Mouse (Mus musculus) heart, adult 2 months (tissue): ENCODE data around the gene Kcnn4. TPM values are rescaled to one million over a fixed set of nuclear protein-coding genes. Genes with fewer than 3 reads are reported as not detected.

Experiments
- DNase-seq, 2 experiments: peaks; one replicate each; pipeline ENCODE4 v3.0.0; 2021
- H3K27ac ChIP-seq: fragments of 200-600 bp; 2 replicates; pipeline ENCODE4 v1.8.1; 2022
- H3K27me3 ChIP-seq: fragments of 200-500 bp; 2 replicates; pipeline ENCODE4 v1.6.1; 2012; ENCODE audit warnings: mild to moderate bottlenecking, low read length, inconsistent platforms, mixed read lengths; ENCODE audit not compliant: control insufficient read depth, insufficient read depth
- H3K36me3 ChIP-seq: fragments of 200-500 bp; 2 replicates; pipeline ENCODE4 v1.6.1; 2012; ENCODE audit warnings: low read length, inconsistent platforms; ENCODE audit not compliant: control insufficient read depth, insufficient read depth
- H3K4me1 ChIP-seq: fragments of 200-500 bp; 2 replicates; pipeline ENCODE4 v1.6.1; 2011; ENCODE audit warnings: low read length; ENCODE audit not compliant: control insufficient read depth, insufficient read depth
- H3K4me3 ChIP-seq: fragments of 200-600 bp; 2 replicates; pipeline ENCODE4 v1.8.1; 2022
- H3K79me2 ChIP-seq: fragments of 200-500 bp; replicated peaks from 2 replicates; pipeline ENCODE4 v1.6.1; 2012; ENCODE audit warnings: mild to moderate bottlenecking, inconsistent platforms, low read length, moderate library complexity, mixed read lengths; ENCODE audit not compliant: control insufficient read depth, insufficient read depth
- H3K9ac ChIP-seq: fragments of 200-500 bp; 2 replicates; pipeline ENCODE4 v1.6.1; 2012; ENCODE audit warnings: low read depth, mild to moderate bottlenecking, control low read depth, inconsistent platforms, low read length, mixed read lengths
- CTCF ChIP-seq: fragments of 200-600 bp; IDR thresholded peaks from 2 replicates; pipeline ENCODE4 v1.8.1; 2022; ENCODE audit warnings: antibody characterized with exemption, mild to moderate bottlenecking, moderate library complexity
- EP300 ChIP-seq: fragments of 200-500 bp; IDR thresholded peaks from 2 replicates; pipeline ENCODE4 v1.6.1; 2011; ENCODE audit warnings: low read depth, low read length, control low read depth; ENCODE audit not compliant: insufficient read depth
- POLR2A ChIP-seq: fragments of 200-500 bp; IDR thresholded peaks from 2 replicates; pipeline ENCODE4 v1.6.1; 2011; ENCODE audit warnings: mild to moderate bottlenecking, low read depth, low read length, control low read depth; ENCODE audit not compliant: insufficient read depth
- WGBS: fragments of 180-500 bp; shearing (Covaris S2); methylation state at CpG from one replicate; pipeline ENCODE4 v1.1.7; 2018; 5-methylcytosine and 5-hydroxymethylcytosine counted together
- intact Hi-C: fragments of 180-260 bp; cut with DNase I; formaldehyde crosslinking; loops from one replicate; pipeline ENCODE4 v1.15.1; 2025
- polyA plus RNA-seq: library from polyadenylated mRNA; depleted of rRNA; stranded (reverse); fragments of >200 nt; gene quantifications from 2 replicates; pipeline ENCODE4 v1.2.3, GENCODE M21; 2012
- total RNA-seq, 2 experiments: library from RNA; stranded (reverse); gene quantifications; 2 replicates each; pipeline ENCODE4 v1.2.3; 2021

Kcnn4 gene
- total and polyA plus RNA-seq, 3 experiments, result 0.91 to 1.9 (median 1.1) TPM

DNA sequence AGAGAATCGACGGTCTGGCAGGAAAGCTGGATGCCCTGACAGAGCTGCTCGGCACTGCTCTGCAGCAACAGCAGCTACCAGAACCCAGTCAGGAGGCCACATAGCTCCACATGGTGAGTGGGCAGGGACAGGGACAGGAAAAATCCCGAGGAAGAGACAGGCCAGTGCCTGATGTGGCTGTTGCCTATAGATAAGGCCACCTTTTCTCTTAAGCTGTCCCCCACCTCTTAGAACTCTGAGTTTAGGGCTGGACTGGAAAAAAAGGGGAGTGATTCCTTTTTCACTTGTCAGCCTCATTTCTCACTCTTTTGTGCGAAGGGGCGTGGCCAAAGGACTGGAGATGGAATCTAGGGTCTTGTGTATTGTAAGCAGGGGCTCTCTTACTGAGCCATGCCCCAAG, 14.0 kb downstream of the Kcnn4 start:
- DNase-seq, result no peak
- H3K79me2 ChIP-seq, result no peaks in the 10 kb centered on the region
- no peak for TF ChIP-seq POLR2A
- TF ChIP-seq CTCF, result no peak
- no peak for TF ChIP-seq EP300
- WGBS, result 43% methylated on average over 6 of the region's 6 CpGs
- H3K4me3 ChIP-seq, result no peak overlapping the region
- H3K36me3 ChIP-seq, result no peaks in the 10 kb centered on the region
- no peaks in the 10 kb centered on the region for H3K27me3 ChIP-seq
- no peak overlapping the region for H3K9ac ChIP-seq
- H3K4me1 ChIP-seq, result peaks cover 2% of the 10 kb centered on the region
- H3K27ac ChIP-seq, result no peak overlapping the region
- intact Hi-C loops, result loop anchor here (2.0 kb wide), 1 partner anchor 47 kb away; no protein-coding TSS in a partner anchor

DNA sequence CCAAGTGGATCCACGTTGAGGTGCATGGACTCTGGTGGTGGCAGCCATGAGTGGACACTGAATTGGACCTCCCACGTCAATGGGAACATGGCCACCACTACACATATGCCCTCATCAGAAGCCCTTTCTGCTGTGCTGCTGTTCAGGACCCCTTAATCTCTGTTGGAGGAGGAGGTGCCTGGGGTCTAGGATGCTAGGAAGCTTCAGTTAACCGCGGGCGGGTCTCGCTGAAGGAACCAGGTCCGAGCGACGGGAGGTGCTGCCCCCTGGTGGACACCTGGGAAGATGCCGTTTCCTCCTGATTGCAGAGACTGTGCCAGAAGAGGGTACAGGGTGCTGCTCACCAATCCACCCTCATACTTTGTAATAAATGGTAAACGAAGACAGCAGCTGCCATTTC, 14.8 kb downstream of the Kcnn4 start:
- intact Hi-C loops, result loop anchor here (1.0 to 5.0 kb wide), 3 partner anchors 21 to 68 kb away; partner anchors contain the start of gene Zfp94
- Histone ChIP-seq H3K4me1 (peaks cover 2% of the 10 kb centered on the region), H3K27me3 (no peaks in the 10 kb centered on the region), H3K79me2 (no peaks in the 10 kb centered on the region), H3K4me3 (no peak overlapping the region), H3K27ac (no peak overlapping the region), H3K9ac (no peak overlapping the region), H3K36me3 (no peaks in the 10 kb centered on the region)
- peak; percentile 57 to 77 for DNase-seq
- 7% methylated on average over 11 of the region's 11 CpGs for WGBS
- 0 out of 2 replicates have a peak, but pooled peaks have one; percentile 18 for TF ChIP-seq EP300
- TF ChIP-seq POLR2A, result no peak

DNA sequence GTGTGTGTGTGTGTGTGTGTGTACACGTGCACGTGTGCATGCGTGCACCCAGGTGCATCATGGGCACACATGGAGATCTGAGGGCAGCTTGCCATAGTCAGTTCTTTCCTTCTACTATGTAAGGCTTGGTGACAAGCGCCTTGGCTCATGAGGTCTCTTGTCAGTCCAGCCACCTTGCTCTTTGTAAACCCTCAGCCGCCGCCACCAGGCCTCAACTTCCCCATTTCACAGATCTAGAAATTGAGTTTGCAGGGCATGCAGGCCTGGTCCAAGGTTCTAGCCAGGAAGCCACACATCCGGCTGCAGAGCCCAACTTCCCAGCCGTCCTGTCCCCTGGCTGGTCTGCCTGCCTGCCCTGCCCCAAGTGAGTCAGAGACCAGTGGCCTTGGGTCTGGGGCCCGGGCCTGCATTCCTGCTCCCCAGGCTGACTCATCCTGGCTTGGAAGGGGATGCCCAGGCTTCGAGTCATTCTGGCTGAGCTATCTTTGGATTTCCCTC, 17.0 kb downstream of the Kcnn4 start:
- Histone ChIP-seq H3K36me3 (no peaks in the 10 kb centered on the region), H3K27me3 (no peaks in the 10 kb centered on the region)
- intact Hi-C loops, result loop anchor here (5.0 kb wide), 1 partner anchor 70 kb away; the partner anchor contains the start of gene Zfp94

DNA sequence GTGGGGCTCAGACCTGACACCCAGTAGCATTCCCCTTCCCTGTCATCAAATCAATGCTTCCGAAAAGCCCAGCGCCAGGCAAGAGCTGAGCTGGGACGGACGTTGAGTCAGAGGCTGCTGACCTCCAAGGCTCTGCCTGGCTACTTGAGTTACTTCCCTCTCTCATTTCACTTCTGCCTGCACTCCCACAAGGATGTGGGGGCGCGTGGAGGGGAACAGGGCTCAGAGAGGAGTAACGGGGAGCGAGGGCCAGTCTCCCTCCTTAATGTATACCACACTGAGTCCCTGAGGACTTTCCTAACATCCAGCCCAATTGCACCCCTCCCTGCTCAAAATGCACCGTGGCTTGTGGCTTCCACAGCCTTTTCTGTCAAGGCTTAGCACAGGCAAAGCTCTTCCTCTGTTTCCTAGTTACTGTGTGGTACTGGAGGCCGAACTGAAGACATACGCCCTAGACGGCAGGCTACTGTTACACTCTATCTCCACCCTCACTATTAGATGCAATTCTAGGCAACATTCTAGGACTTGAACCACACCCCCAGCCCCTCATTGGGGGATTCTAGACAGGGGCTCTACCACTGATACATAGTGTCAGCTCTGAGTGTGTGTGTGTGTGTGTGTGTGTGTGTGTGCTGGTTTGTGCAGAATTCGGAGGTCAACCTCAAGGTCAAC, 19.6 kb downstream of the Kcnn4 start:
- Histone ChIP-seq H3K27me3 (no peaks in the 10 kb centered on the region), H3K27ac (no peak overlapping the region), H3K79me2 (no peaks in the 10 kb centered on the region; the same call in 1 of the 2 replicates), H3K9ac (no peak overlapping the region), H3K4me1 (peaks cover 2% of the 10 kb centered on the region), H3K36me3 (no peaks in the 10 kb centered on the region), H3K4me3 (no peak overlapping the region)
- WGBS, result 47% methylated on average over 13 of the region's 13 CpGs
- no peak for DNase-seq
- intact Hi-C loops, result loop anchor here (5.0 kb wide), 1 partner anchor 72 kb away; the partner anchor contains the start of gene Zfp94
- no peak for TF ChIP-seq EP300
- TF ChIP-seq POLR2A, result no peak
- TF ChIP-seq CTCF, result no peak

More for the DNA sequence above, 17.0 kb downstream of the Kcnn4 start:
- Histone ChIP-seq H3K4me3 (no peak overlapping the region), H3K27ac (no peak overlapping the region), H3K9ac (no peak overlapping the region), H3K4me1 (peaks cover 2% of the 10 kb centered on the region), H3K79me2 (no peaks in the 10 kb centered on the region)
- DNase-seq, result peak in 1 of 2 experiments; percentile 56
- 55% methylated on average over 10 of the region's 10 CpGs for WGBS
- TF ChIP-seq CTCF, result no peak
- no peak for TF ChIP-seq EP300
- no peak for TF ChIP-seq POLR2A

DNA sequence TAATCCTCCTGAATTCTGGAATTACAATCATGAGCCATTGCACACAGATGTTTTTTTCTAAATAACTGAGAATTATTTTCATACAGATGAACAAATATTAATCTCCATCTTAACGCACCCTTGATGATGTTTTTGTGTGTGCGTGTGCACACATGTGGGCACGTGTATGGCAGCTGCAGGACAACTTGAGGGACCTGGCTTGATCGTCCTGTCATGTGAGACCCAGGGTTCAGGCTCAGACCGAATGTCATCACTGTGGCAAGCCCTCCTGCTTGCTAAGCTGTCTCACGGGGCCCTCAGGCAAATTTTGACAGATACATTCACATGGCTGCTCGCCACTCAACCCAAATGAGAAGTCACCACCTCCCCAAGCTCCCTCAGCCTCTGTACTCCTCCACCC, 20.4 kb downstream of the Kcnn4 start:
- Histone ChIP-seq H3K9ac (no peak overlapping the region), H3K27me3 (no peaks in the 10 kb centered on the region), H3K27ac (no peak overlapping the region), H3K79me2 (no peaks in the 10 kb centered on the region; the same call in 1 of the 2 replicates), H3K4me3 (no peak overlapping the region), H3K4me1 (no peaks in the 10 kb centered on the region; the same call in 1 of the 2 replicates), H3K36me3 (no peaks in the 10 kb centered on the region)
- no peak for DNase-seq
- TF ChIP-seq CTCF, result no peak
- no peak for TF ChIP-seq EP300
- no peak for TF ChIP-seq POLR2A
- 72% methylated on average over 7 of the region's 7 CpGs for WGBS
- intact Hi-C loops, result no loop called here

DNA sequence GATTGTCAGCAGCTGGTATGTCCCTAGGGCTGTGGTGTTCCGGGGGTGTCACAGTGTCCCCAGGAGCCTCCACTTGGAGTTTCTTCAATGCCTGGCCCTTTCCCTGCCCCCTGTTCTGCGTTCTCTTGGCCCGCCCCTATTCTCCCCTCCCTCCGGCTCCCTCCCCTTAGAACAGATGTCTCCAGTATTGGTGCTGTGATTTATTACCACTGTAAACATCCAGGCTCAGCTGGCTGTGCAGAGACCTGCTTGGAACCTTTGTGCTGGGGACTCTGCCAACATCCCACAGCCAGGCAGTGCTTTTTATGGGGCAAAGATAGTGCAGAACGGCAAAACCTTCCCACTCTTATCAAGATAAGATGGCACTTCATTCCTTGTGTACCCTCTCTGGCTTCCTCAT, 21.0 kb downstream of the Kcnn4 start:
- no peaks in the 10 kb centered on the region for H3K27me3 ChIP-seq
- no peak overlapping the region for H3K4me3 ChIP-seq
- no peaks in the 10 kb centered on the region; the same call in 1 of the 2 replicates for H3K4me1 ChIP-seq
- TF ChIP-seq EP300 (no peak), CTCF (no peak), POLR2A (no peak)
- no peaks in the 10 kb centered on the region; the same call in 1 of the 2 replicates for H3K79me2 ChIP-seq
- WGBS, result 41% methylated on average over 5 of the region's 5 CpGs
- H3K9ac ChIP-seq, result no peak overlapping the region
- intact Hi-C loops, result no loop called here
- H3K27ac ChIP-seq, result no peak overlapping the region
- DNase-seq, result no peak
- H3K36me3 ChIP-seq, result no peaks in the 10 kb centered on the region
